Mouse (Mus musculus) stomach, postnatal 0 days (tissue): Measurements from ENCODE around the gene Mtus2. TPM values are rescaled to one million over a fixed set of nuclear protein-coding genes. Genes with fewer than 3 reads are reported as not detected.
"Not testable (repeated sequence)": the region's sequence is repeated elsewhere in the genome, so short reads cannot be mapped to it uniquely, and the experiment has no call there.

Experiments used
- ATAC-seq: fragments of 200-750 bp; cut with Nextera tagmentation; 2 replicates; pipeline ENCODE4 v1.8.0; 2017; ENCODE audit not compliant: low FRiP score, low TSS enrichment
- DNase-seq: peaks from one replicate; pipeline ENCODE4 v3.0.0-alpha.2; 2016; ENCODE audit warnings: low spot score
- H3K27ac ChIP-seq: fragments of 300-500 bp; sonication (generic); replicated peaks from 2 replicates; pipeline ENCODE4 v1.5.1; 2014; ENCODE audit warnings: mild to moderate bottlenecking, control low read depth
- H3K27me3 ChIP-seq: fragments of 300-500 bp; sonication (generic); 2 replicates; pipeline ENCODE4 v1.6.1; 2014; ENCODE audit warnings: low read length; ENCODE audit not compliant: control insufficient read depth, insufficient read depth
- H3K36me3 ChIP-seq: fragments of 300-500 bp; sonication (generic); 2 replicates; pipeline ENCODE4 v1.6.1; 2014; ENCODE audit warnings: low read length, mixed read lengths; ENCODE audit not compliant: control insufficient read depth, insufficient read depth
- H3K4me1 ChIP-seq: fragments of 300-500 bp; sonication (generic); replicated peaks from 2 replicates; pipeline ENCODE4 v1.6.1; 2014; ENCODE audit warnings: antibody characterized with exemption; ENCODE audit not compliant: control insufficient read depth, insufficient read depth
- H3K4me2 ChIP-seq: fragments of 300-500 bp; sonication (generic); replicated peaks from 2 replicates; pipeline ENCODE4 v1.6.1; 2014; ENCODE audit warnings: low read depth, mild to moderate bottlenecking, control low read depth, moderate library complexity
- H3K4me3 ChIP-seq: fragments of 300-500 bp; sonication (generic); 2 replicates; pipeline ENCODE4 v1.5.1; 2014; ENCODE audit warnings: low read depth, low read length, control low read depth
- H3K9ac ChIP-seq: fragments of 300-500 bp; sonication (generic); 2 replicates; pipeline ENCODE4 v1.6.1; 2014; ENCODE audit warnings: mild to moderate bottlenecking, low read length, control low read depth, mixed read lengths
- H3K9me3 ChIP-seq: fragments of 300-500 bp; sonication (generic); 2 replicates; pipeline ENCODE4 v1.6.1; 2016; ENCODE audit warnings: low read length; ENCODE audit not compliant: control insufficient read depth
- CTCF ChIP-seq: IDR thresholded peaks from 2 replicates; pipeline ENCODE4 v1.5.1; 2016; ENCODE audit warnings: antibody characterized with exemption, low read depth, mild to moderate bottlenecking, moderate library complexity
- EP300 ChIP-seq: optimal IDR thresholded peaks from 2 replicates; pipeline ENCODE3; 2016; ENCODE audit warnings: antibody characterized with exemption
- WGBS: fragments of 180-500 bp; shearing (Covaris S2); extraction: QIAGEN DNeasy Blood & Tissue Kit; methylation state at CpG from one replicate; pipeline ENCODE4 v1.1.7; 2014; 5-methylcytosine and 5-hydroxymethylcytosine counted together
- polyA plus RNA-seq: library from polyadenylated mRNA; unstranded; fragments of >200 nt; fragmentation: Nextera tagmentation; extraction: Ambion mirVana; gene quantifications from 2 replicates; pipeline ENCODE4 v1.2.1, GENCODE M21; 2015

The Mtus2 gene
- polyA plus RNA-seq, 1 experiment from 2014 or later: 12.3 TPM

DNA sequence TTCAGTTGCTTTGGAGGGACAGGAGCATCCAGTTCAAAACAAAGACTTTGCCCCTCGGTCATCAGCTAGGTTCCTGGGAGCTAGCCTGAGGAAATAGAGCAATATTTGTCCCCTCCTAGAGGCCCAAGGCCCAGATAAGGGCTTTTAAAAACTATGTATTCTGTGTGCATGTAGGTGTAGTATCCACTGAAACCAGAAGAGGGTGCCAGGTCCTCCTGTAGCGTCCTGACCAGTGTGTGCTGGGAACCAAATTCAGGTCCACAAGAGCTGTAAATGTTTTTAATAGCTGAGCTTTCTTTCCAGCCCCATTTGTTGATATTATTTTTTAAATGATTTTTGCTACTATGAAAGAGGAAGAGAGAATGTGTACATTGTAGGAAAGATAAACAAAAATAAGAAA, 347.0 kb downstream of the Mtus2 start:
- H3K36me3 ChIP-seq: no peaks in the 10 kb centered on the region
- H3K4me2 ChIP-seq: no peak overlapping the region
- ATAC-seq (no peak), DNase-seq (no peak)
- no peaks in the 10 kb centered on the region for H3K9me3 ChIP-seq
- no peaks in the 10 kb centered on the region for H3K27me3 ChIP-seq
- H3K9ac ChIP-seq: no peak overlapping the region
- 93% methylated on average over 2 of the region's 2 CpGs for WGBS
- no peak overlapping the region for H3K27ac ChIP-seq
- no peaks in the 10 kb centered on the region for H3K4me1 ChIP-seq
- TF ChIP-seq CTCF: no peak
- TF ChIP-seq EP300: no peak
- no peak overlapping the region for H3K4me3 ChIP-seq

DNA sequence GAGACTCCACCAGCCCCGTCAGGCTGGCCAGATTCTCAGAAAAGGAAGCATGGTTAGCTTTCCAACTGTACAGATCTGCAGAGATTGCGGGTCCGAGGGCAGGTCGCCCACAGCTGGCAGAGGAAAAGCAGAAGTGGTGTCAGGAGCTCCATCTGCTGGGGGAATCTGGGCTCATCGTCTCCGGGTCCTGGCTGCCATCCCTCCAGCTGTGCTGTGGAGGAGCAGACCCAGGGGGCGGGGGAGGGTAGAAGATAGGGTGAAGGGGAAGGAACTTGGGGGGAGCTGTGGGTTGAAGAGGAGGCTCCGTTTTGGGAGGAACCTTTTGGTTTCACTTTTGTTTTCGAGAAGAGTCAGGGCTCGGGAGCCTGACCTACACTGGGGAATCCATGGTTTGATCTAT, 353.7 kb downstream of the Mtus2 start:
- 57% methylated on average over 10 of the region's 10 CpGs for WGBS
- Histone ChIP-seq H3K9me3 (no peaks in the 10 kb centered on the region), H3K9ac (no peak overlapping the region), H3K4me1 (no peaks in the 10 kb centered on the region), H3K4me2 (peak overlapping the region; percentile 23; the same call in 1 of the 2 replicates), H3K36me3 (no peaks in the 10 kb centered on the region), H3K27ac (no peak overlapping the region), H3K27me3 (no peaks in the 10 kb centered on the region), H3K4me3 (0 out of 2 replicates have a peak overlapping the region, but pooled peaks have one; percentile 6)
- peak; percentile 52 for TF ChIP-seq CTCF
- TF ChIP-seq EP300: no peak
- peak; percentile 54; the same call in 1 of the 2 replicates for ATAC-seq
- no peak for DNase-seq

GRCm38 (mm10) chr5:148312443-148312842, 355.3 kb downstream of the Mtus2 start:
- Histone ChIP-seq H3K4me1 (no peaks in the 10 kb centered on the region), H3K4me3 (no peak overlapping the region), H3K9ac (no peak overlapping the region), H3K36me3 (no peaks in the 10 kb centered on the region), H3K9me3 (no peaks in the 10 kb centered on the region), H3K27ac (no peak overlapping the region), H3K4me2 (no peak overlapping the region), H3K27me3 (no peaks in the 10 kb centered on the region)
- WGBS: 63% methylated on average over 2 of the region's 2 CpGs
- TF ChIP-seq EP300 (no peak), CTCF (peak; percentile 27; the same call in 1 of the 2 replicates)
- no peak for DNase-seq
- no peak for ATAC-seq

DNA sequence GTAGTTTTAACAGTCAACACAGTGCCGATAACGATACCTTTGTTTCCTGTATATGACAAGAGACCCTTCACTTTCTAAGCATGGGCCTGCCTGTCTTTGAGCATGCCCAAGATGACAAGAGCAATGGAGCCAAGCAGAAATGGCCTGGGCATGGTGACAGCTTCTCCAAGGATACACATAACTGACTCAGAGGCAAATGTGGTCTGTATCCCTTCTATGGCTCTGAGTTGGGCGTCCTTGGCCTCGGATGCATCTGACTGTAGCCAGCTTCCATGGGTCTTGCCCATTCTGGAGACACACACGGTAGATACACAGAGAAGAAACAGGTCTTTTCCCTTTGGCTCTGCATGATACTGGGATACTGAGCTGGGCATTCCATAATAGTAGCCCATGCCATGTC, 357.8 kb downstream of the Mtus2 start:
- H3K4me1 ChIP-seq: no peaks in the 10 kb centered on the region

GRCm38 (mm10) chr5:148325317-148325885, 368.3 kb downstream of the Mtus2 start:
- peak; percentile 96 for TF ChIP-seq CTCF
- TF ChIP-seq EP300: no peak
- ATAC-seq (peak; percentile 62), DNase-seq (peak; percentile 62)
- Histone ChIP-seq H3K36me3 (no peaks in the 10 kb centered on the region), H3K9ac (no peak overlapping the region), H3K27me3 (no peaks in the 10 kb centered on the region), H3K9me3 (no peaks in the 10 kb centered on the region), H3K27ac (no peak overlapping the region), H3K4me1 (no peaks in the 10 kb centered on the region), H3K4me2 (no peak overlapping the region), H3K4me3 (no peak overlapping the region)
- 40% methylated on average over 4 of the region's 4 CpGs for WGBS

More for the DNA sequence above, 357.8 kb downstream of the Mtus2 start:
- DNase-seq (no peak), ATAC-seq (no peak)
- WGBS: 93% methylated on average over 5 of the region's 5 CpGs
- Histone ChIP-seq H3K4me3 (no peak overlapping the region), H3K36me3 (no peaks in the 10 kb centered on the region), H3K27ac (no peak overlapping the region), H3K9ac (no peak overlapping the region), H3K9me3 (no peaks in the 10 kb centered on the region), H3K27me3 (no peaks in the 10 kb centered on the region), H3K4me2 (no peak overlapping the region)
- TF ChIP-seq EP300 (no peak), CTCF (no peak)

DNA sequence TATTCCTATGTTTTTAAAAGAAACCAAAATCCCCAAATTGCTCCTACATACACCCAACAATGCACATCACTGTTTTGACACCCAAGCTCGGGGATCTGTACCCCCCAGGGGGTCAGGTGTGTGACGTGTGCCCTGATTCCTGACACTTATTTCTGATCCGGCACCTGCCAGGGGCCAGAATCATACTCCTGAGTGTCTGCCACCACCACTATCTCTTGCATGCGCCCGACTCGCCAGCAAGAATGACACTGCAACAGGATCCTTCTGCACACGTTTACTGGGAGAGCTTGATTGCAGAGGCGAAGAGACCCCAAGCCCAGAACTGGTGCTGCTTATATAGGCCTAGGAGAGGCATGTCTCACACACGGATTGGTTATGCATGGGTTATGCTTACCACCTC, 369.2 kb downstream of the Mtus2 start:
- not testable (repeated sequence) for H3K27me3 ChIP-seq, H3K9me3 ChIP-seq, H3K27ac ChIP-seq, H3K9ac ChIP-seq, ATAC-seq, H3K4me1 ChIP-seq, H3K4me2 ChIP-seq, H3K36me3 ChIP-seq, DNase-seq, H3K4me3 ChIP-seq
- 94% methylated on average over 9 of the region's 9 CpGs for WGBS
